Mouse (Mus musculus) lung, postnatal 0 days (tissue): Measurements from ENCODE around the gene Rln3.

Source experiments
- CTCF ChIP-seq: IDR thresholded peaks from 2 replicates; pipeline ENCODE4 v1.5.1; 2016; ENCODE audit warnings: antibody characterized with exemption, mild to moderate bottlenecking
- EP300 ChIP-seq: IDR thresholded peaks from 2 replicates; pipeline ENCODE4 v1.6.1; 2016; ENCODE audit warnings: antibody characterized with exemption, mild to moderate bottlenecking, control low read depth

DNA sequence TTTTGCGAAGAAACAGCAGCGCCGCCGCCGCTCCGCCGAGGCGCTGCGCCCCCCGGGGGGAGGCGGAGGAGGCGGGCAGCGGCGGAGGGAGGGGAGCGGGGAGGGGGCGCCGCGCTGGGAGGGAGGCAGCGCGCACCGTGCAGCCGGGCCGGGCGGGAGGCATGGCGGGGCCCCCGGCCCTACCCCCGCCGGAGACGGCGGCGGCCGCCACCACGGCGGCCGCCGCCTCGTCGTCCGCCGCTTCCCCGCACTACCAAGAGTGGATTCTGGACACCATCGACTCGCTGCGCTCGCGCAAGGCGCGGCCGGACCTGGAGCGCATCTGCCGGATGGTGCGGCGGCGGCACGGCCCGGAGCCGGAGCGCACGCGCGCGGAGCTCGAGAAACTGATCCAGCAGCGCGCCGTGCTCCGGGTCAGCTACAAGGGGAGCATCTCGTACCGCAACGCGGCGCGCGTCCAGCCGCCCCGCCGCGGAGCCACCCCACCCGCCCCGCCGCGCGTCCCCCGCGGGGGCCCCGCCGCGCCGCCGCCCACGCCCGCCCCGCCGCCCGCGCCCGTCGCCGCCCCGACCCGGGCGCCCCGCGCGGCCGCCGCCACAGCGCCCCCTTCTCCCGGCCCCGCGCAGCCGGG is 47.2 kb downstream of the Rln3 start, which contains the start of gene Samd1:
- TF ChIP-seq CTCF (no peak), EP300 (no peak)
